8 mouse cellular contexts compared by ENCODE assay signal in genomic region chr10:90728401-90729358, GRCm38 (mm10).
DNase-seq lines count a peak whose midpoint lies in the region; ATAC-seq lines count a peak whose summit lies in the region.

No protein-coding gene starts in this region.

- DNase-seq in CD4-positive helper T cell, adult 2 months (ENCODE audit: low read depth, low spot score), result peak; percentile 49
- peak; percentile 75 for DNase-seq in adrenal gland, postnatal 14 days
- DNase-seq in embryonic facial prominence, embryonic 11.5 days (ENCODE audit: low spot score), result peak; percentile 91
- DNase-seq in liver, embryonic 11.5 days (ENCODE audit: low spot score), result peak; percentile 45
- peak; percentile 58 for DNase-seq in naive thymus-derived CD4-positive, alpha-beta T cell, adult 2 months (ENCODE audit: low read depth)
- peak; percentile 22 for DNase-seq in testis, postnatal 14 days (ENCODE audit: low spot score)

- no peaks in the 10 kb centered on the region for H3K4me1 ChIP-seq in embryonic facial prominence, embryonic 11.5 days (ENCODE audit: control insufficient read depth, insufficient read depth, low read length)
- peaks cover 3% of the 10 kb centered on the region; the same call in 1 of the 2 replicates for H3K4me1 ChIP-seq in heart, embryonic 12.5 days (replicated peaks)
- peaks cover 5% of the 10 kb centered on the region; the same call in 1 of the 2 replicates for H3K4me1 ChIP-seq in kidney, embryonic 16.5 days (ENCODE audit: insufficient read depth, low read length)
- no peaks in the 10 kb centered on the region for H3K4me1 ChIP-seq in liver, embryonic 11.5 days (replicated peaks; ENCODE audit: control insufficient read depth, insufficient read depth, low read length)

- 29% methylated on average over 22 of the region's 22 CpGs for WGBS in embryonic facial prominence, embryonic 11.5 days
- WGBS in heart, embryonic 12.5 days, result 30% methylated on average over 22 of the region's 22 CpGs
- 26% methylated on average over 22 of the region's 22 CpGs for WGBS in kidney, embryonic 16.5 days
- 22% methylated on average over 22 of the region's 22 CpGs for WGBS in liver, embryonic 11.5 days

- H3K27ac ChIP-seq in embryonic facial prominence, embryonic 11.5 days (replicated peaks; ENCODE audit: low read depth, low read length), result no peak overlapping the region
- no peak overlapping the region for H3K27ac ChIP-seq in heart, embryonic 12.5 days (ENCODE audit: poor library complexity, severe bottlenecking)
- no peak overlapping the region for H3K27ac ChIP-seq in kidney, embryonic 16.5 days (ENCODE audit: low read length)
- no peak overlapping the region for H3K27ac ChIP-seq in liver, embryonic 11.5 days (ENCODE audit: low read depth, low read length)

- ATAC-seq in embryonic facial prominence, embryonic 11.5 days (replicated peaks; ENCODE audit: insufficient number of reproducible peaks, low FRiP score, low TSS enrichment, low read depth), result peak; percentile 54; the same call in 1 of the 2 replicates
- ATAC-seq in heart, embryonic 12.5 days (ENCODE audit: insufficient number of reproducible peaks, low FRiP score), result no peak
- ATAC-seq in kidney, embryonic 16.5 days (ENCODE audit: low FRiP score, low TSS enrichment), result peak; percentile 83; the same call in 1 of the 2 replicates
- ATAC-seq in liver, embryonic 11.5 days (replicated peaks; ENCODE audit: low FRiP score), result no peak

- H3K4me3 ChIP-seq in embryonic facial prominence, embryonic 11.5 days (ENCODE audit: low read depth, low read length), result no peak overlapping the region
- peak overlapping the region; percentile 26 for H3K4me3 ChIP-seq in heart, embryonic 12.5 days
- H3K4me3 ChIP-seq in kidney, embryonic 16.5 days (ENCODE audit: low read length), result peak overlapping the region; percentile 32
- no peak overlapping the region for H3K4me3 ChIP-seq in liver, embryonic 11.5 days (ENCODE audit: low read depth, low read length)

- no peaks in the 10 kb centered on the region for H3K27me3 ChIP-seq in embryonic facial prominence, embryonic 11.5 days (ENCODE audit: control insufficient read depth, insufficient read depth, low read length)
- peaks cover 18% of the 10 kb centered on the region for H3K27me3 ChIP-seq in heart, embryonic 12.5 days (replicated peaks)
- H3K27me3 ChIP-seq in kidney, embryonic 16.5 days (ENCODE audit: insufficient read depth, low read length), result peaks cover 6% of the 10 kb centered on the region; the same call in 1 of the 2 replicates
- H3K27me3 ChIP-seq in liver, embryonic 11.5 days (replicated peaks; ENCODE audit: control insufficient read depth, insufficient read depth, low read length), result no peaks in the 10 kb centered on the region

- no peak overlapping the region for H3K9ac ChIP-seq in embryonic facial prominence, embryonic 11.5 days (replicated peaks; ENCODE audit: low read length)
- H3K9ac ChIP-seq in heart, embryonic 12.5 days, result peak overlapping the region; percentile 43; the same call in 1 of the 2 replicates
- peak overlapping the region; percentile 51; the same call in 1 of the 2 replicates for H3K9ac ChIP-seq in kidney, embryonic 16.5 days (replicated peaks; ENCODE audit: low read length)
- no peak overlapping the region for H3K9ac ChIP-seq in liver, embryonic 11.5 days (ENCODE audit: low read depth, low read length)

- no peaks in the 10 kb centered on the region for H3K36me3 ChIP-seq in embryonic facial prominence, embryonic 11.5 days (replicated peaks; ENCODE audit: control insufficient read depth, insufficient read depth, low read depth, low read length)
- no peaks in the 10 kb centered on the region for H3K36me3 ChIP-seq in heart, embryonic 12.5 days
- no peaks in the 10 kb centered on the region for H3K36me3 ChIP-seq in kidney, embryonic 16.5 days (ENCODE audit: insufficient read depth, low read length)
- no peaks in the 10 kb centered on the region for H3K36me3 ChIP-seq in liver, embryonic 11.5 days (ENCODE audit: control insufficient read depth, insufficient read depth, low read length)

- H3K4me2 ChIP-seq in embryonic facial prominence, embryonic 11.5 days (ENCODE audit: low read depth, low read length), result peak overlapping the region; percentile 33
- H3K4me2 ChIP-seq in heart, embryonic 12.5 days, result peak overlapping the region; percentile 70
- peak overlapping the region; percentile 58 for H3K4me2 ChIP-seq in kidney, embryonic 16.5 days (replicated peaks; ENCODE audit: low read depth, low read length)
- peak overlapping the region; percentile 58 for H3K4me2 ChIP-seq in liver, embryonic 11.5 days

- no peaks in the 10 kb centered on the region for H3K9me3 ChIP-seq in embryonic facial prominence, embryonic 11.5 days (replicated peaks; ENCODE audit: control insufficient read depth, low read length)
- H3K9me3 ChIP-seq in heart, embryonic 12.5 days (replicated peaks), result no peaks in the 10 kb centered on the region
- H3K9me3 ChIP-seq in kidney, embryonic 16.5 days (ENCODE audit: low read length), result no peaks in the 10 kb centered on the region
- no peaks in the 10 kb centered on the region for H3K9me3 ChIP-seq in liver, embryonic 11.5 days (ENCODE audit: control insufficient read depth, low read length)

Comparison
In these comparisons a context has a peak if more than half of its experiments do, and no peak if none do; other contexts are left out.
1. DNase-seq: peak in every context shown above with its lines; median percentile 91 in embryonic facial prominence, embryonic 11.5 days; 75 in adrenal gland, postnatal 14 days; 58 in naive thymus-derived CD4-positive, alpha-beta T cell, adult 2 months; 49 in CD4-positive helper T cell, adult 2 months; 45 in liver, embryonic 11.5 days; 22 in testis, postnatal 14 days.
2. ATAC-seq: peak in embryonic facial prominence, embryonic 11.5 days (single experiment) and kidney, embryonic 16.5 days (single experiment); none in heart, embryonic 12.5 days (single experiment) and liver, embryonic 11.5 days (single experiment).
3. H3K4me3 ChIP-seq: peak in heart, embryonic 12.5 days (single experiment) and kidney, embryonic 16.5 days (single experiment); none in embryonic facial prominence, embryonic 11.5 days (single experiment) and liver, embryonic 11.5 days (single experiment).
4. H3K9ac ChIP-seq: peak in heart, embryonic 12.5 days (single experiment) and kidney, embryonic 16.5 days (single experiment); none in embryonic facial prominence, embryonic 11.5 days (single experiment) and liver, embryonic 11.5 days (single experiment).
5. Peak in every context shown above with its lines, with median percentiles within 50 percentile points of each other: H3K4me2 ChIP-seq.